Mouse (Mus musculus): ENCODE data around the gene Mrpl38. TPM values are rescaled to one million over a fixed set of nuclear protein-coding genes. Genes with fewer than 3 reads are reported as not detected.

Mrpl38 gene
- polyA plus RNA-seq, 1 experiment from 2014 or later, result 49.5 TPM

- H3K27me3 ChIP-seq (ENCODE audit: control insufficient read depth, insufficient read depth, low read length), result no peaks in the 10 kb centered on the region
- H3K27ac ChIP-seq (replicated peaks), result peak overlapping the region; percentile 79
- 0 out of 2 replicates have a peak, but pooled peaks cover 2% of the 10 kb centered on the region for H3K36me3 ChIP-seq (ENCODE audit: control insufficient read depth, insufficient read depth, low read length)
- H3K4me1 ChIP-seq (replicated peaks; ENCODE audit: control insufficient read depth, insufficient read depth), result peaks cover 57% of the 10 kb centered on the region
- no peak overlapping the region for H3K4me3 ChIP-seq (ENCODE audit: low read depth, low read length)
- TF ChIP-seq EP300 (optimal IDR thresholded peaks at IDR 0.05) (no peak), CTCF (IDR thresholded peaks at IDR 0.05; ENCODE audit: low read depth) (no peak)
- no peak overlapping the region for H3K9ac ChIP-seq (ENCODE audit: low read length)
- 38% methylated on average over 10 of the region's 12 CpGs for WGBS
- ATAC-seq (ENCODE audit: low FRiP score, low TSS enrichment) (no peak), DNase-seq (ENCODE audit: low spot score) (no peak)
- H3K9me3 ChIP-seq (ENCODE audit: control insufficient read depth, low read length), result no peaks in the 10 kb centered on the region
- 0 out of 2 replicates have a peak overlapping the region, but pooled peaks have one; percentile 11 for H3K4me2 ChIP-seq (replicated peaks; ENCODE audit: low read depth)
Observed at GRCm38 (mm10) chr11:116103572-116103971, 35.1 kb downstream of the Mrpl38 start.

- Histone ChIP-seq H3K4me3 (ENCODE audit: low read depth, low read length) (no peak overlapping the region), H3K4me2 (replicated peaks; ENCODE audit: low read depth) (peak overlapping the region; percentile 32; the same call in 1 of the 2 replicates), H3K27me3 (ENCODE audit: control insufficient read depth, insufficient read depth, low read length) (no peaks in the 10 kb centered on the region), H3K9ac (ENCODE audit: low read length) (peak overlapping the region; percentile 59; the same call in 1 of the 2 replicates), H3K4me1 (replicated peaks; ENCODE audit: control insufficient read depth, insufficient read depth) (peaks cover 51% of the 10 kb centered on the region), H3K9me3 (ENCODE audit: control insufficient read depth, low read length) (no peaks in the 10 kb centered on the region), H3K36me3 (ENCODE audit: control insufficient read depth, insufficient read depth, low read length) (0 out of 2 replicates have a peak, but pooled peaks cover 2% of the 10 kb centered on the region), H3K27ac (replicated peaks) (peak overlapping the region; percentile 95)
- ATAC-seq (ENCODE audit: low FRiP score, low TSS enrichment) (no peak), DNase-seq (ENCODE audit: low spot score) (no peak)
- 34% methylated on average over 3 of the region's 4 CpGs for WGBS
- TF ChIP-seq EP300 (optimal IDR thresholded peaks at IDR 0.05) (no peak), CTCF (IDR thresholded peaks at IDR 0.05; ENCODE audit: low read depth) (no peak)
Observed at GRCm38 (mm10) chr11:116102472-116102871, 36.2 kb downstream of the Mrpl38 start.

- Histone ChIP-seq H3K27me3 (ENCODE audit: control insufficient read depth, insufficient read depth, low read length) (no peaks in the 10 kb centered on the region), H3K4me2 (replicated peaks; ENCODE audit: low read depth) (peak overlapping the region; percentile 32), H3K9me3 (ENCODE audit: control insufficient read depth, low read length) (no peaks in the 10 kb centered on the region), H3K4me1 (replicated peaks; ENCODE audit: control insufficient read depth, insufficient read depth) (peaks cover 46% of the 10 kb centered on the region), H3K4me3 (ENCODE audit: low read depth, low read length) (no peak overlapping the region), H3K9ac (ENCODE audit: low read length) (peak overlapping the region; percentile 59), H3K36me3 (ENCODE audit: control insufficient read depth, insufficient read depth, low read length) (0 out of 2 replicates have a peak, but pooled peaks cover 2% of the 10 kb centered on the region), H3K27ac (replicated peaks) (peak overlapping the region; percentile 95)
- TF ChIP-seq CTCF (IDR thresholded peaks at IDR 0.05; ENCODE audit: low read depth) (peak; percentile 18; the same call in 1 of the 2 replicates), EP300 (optimal IDR thresholded peaks at IDR 0.05) (no peak)
- DNase-seq (ENCODE audit: low spot score), result peak; percentile 63
- ATAC-seq (ENCODE audit: low FRiP score, low TSS enrichment), result no peak
- WGBS, result 5% methylated on average over 11 of the region's 11 CpGs
Observed at GRCm38 (mm10) chr11:116101931-116102381, 36.7 kb downstream of the Mrpl38 start.

GRCm38 (mm10) chr11:116100839-116101238 lies 37.8 kb downstream of the Mrpl38 start:
- DNase-seq (ENCODE audit: low spot score) (no peak), ATAC-seq (ENCODE audit: low FRiP score, low TSS enrichment) (no peak)
- no peaks in the 10 kb centered on the region for H3K9me3 ChIP-seq (ENCODE audit: control insufficient read depth, low read length)
- no peak for TF ChIP-seq CTCF (IDR thresholded peaks at IDR 0.05; ENCODE audit: low read depth)
- TF ChIP-seq EP300 (optimal IDR thresholded peaks at IDR 0.05), result no peak
- peak overlapping the region; percentile 95 for H3K27ac ChIP-seq (replicated peaks)
- H3K9ac ChIP-seq (ENCODE audit: low read length), result no peak overlapping the region
- no peak overlapping the region for H3K4me2 ChIP-seq (replicated peaks; ENCODE audit: low read depth)
- no peaks in the 10 kb centered on the region for H3K36me3 ChIP-seq (ENCODE audit: control insufficient read depth, insufficient read depth, low read length)
- no peaks in the 10 kb centered on the region for H3K27me3 ChIP-seq (ENCODE audit: control insufficient read depth, insufficient read depth, low read length)
- H3K4me1 ChIP-seq (replicated peaks; ENCODE audit: control insufficient read depth, insufficient read depth), result peaks cover 39% of the 10 kb centered on the region
- no peak overlapping the region for H3K4me3 ChIP-seq (ENCODE audit: low read depth, low read length)
- 55% methylated on average over 7 of the region's 7 CpGs for WGBS

- Histone ChIP-seq H3K36me3 (ENCODE audit: control insufficient read depth, insufficient read depth, low read length) (no peaks in the 10 kb centered on the region), H3K4me3 (ENCODE audit: low read depth, low read length) (no peak overlapping the region), H3K4me2 (replicated peaks; ENCODE audit: low read depth) (no peak overlapping the region), H3K9me3 (ENCODE audit: control insufficient read depth, low read length) (no peaks in the 10 kb centered on the region), H3K27me3 (ENCODE audit: control insufficient read depth, insufficient read depth, low read length) (no peaks in the 10 kb centered on the region), H3K9ac (ENCODE audit: low read length) (no peak overlapping the region), H3K27ac (replicated peaks) (peak overlapping the region; percentile 95), H3K4me1 (replicated peaks; ENCODE audit: control insufficient read depth, insufficient read depth) (peaks cover 39% of the 10 kb centered on the region)
- DNase-seq (ENCODE audit: low spot score), result peak; percentile 83
- WGBS, result 20% methylated on average over 6 of the region's 6 CpGs
- ATAC-seq (ENCODE audit: low FRiP score, low TSS enrichment), result peak; percentile 71
- TF ChIP-seq EP300 (optimal IDR thresholded peaks at IDR 0.05), result no peak
- no peak for TF ChIP-seq CTCF (IDR thresholded peaks at IDR 0.05; ENCODE audit: low read depth)
Observed at GRCm38 (mm10) chr11:116100385-116100784, 38.3 kb downstream of the Mrpl38 start.

- Histone ChIP-seq H3K9ac (ENCODE audit: low read length) (0 out of 2 replicates have a peak overlapping the region, but pooled peaks have one; percentile 13), H3K9me3 (ENCODE audit: control insufficient read depth, low read length) (no peaks in the 10 kb centered on the region), H3K4me2 (replicated peaks; ENCODE audit: low read depth) (no peak overlapping the region), H3K36me3 (ENCODE audit: control insufficient read depth, insufficient read depth, low read length) (no peaks in the 10 kb centered on the region), H3K27me3 (ENCODE audit: control insufficient read depth, insufficient read depth, low read length) (no peaks in the 10 kb centered on the region), H3K27ac (replicated peaks) (peak overlapping the region; percentile 95), H3K4me1 (replicated peaks; ENCODE audit: control insufficient read depth, insufficient read depth) (peaks cover 39% of the 10 kb centered on the region), H3K4me3 (ENCODE audit: low read depth, low read length) (no peak overlapping the region)
- WGBS, result 81% methylated on average over 6 of the region's 6 CpGs
- DNase-seq (ENCODE audit: low spot score) (no peak), ATAC-seq (ENCODE audit: low FRiP score, low TSS enrichment) (no peak)
- TF ChIP-seq EP300 (optimal IDR thresholded peaks at IDR 0.05) (no peak), CTCF (IDR thresholded peaks at IDR 0.05; ENCODE audit: low read depth) (no peak)
Observed at GRCm38 (mm10) chr11:116099462-116099861, 39.2 kb downstream of the Mrpl38 start.
